In genomic region chr12:83234981-83235380, GRCm38 (mm10) we compare ENCODE assay signal across 14 mouse cellular contexts.
"Had no signal": no experiment of that assay in that cellular context is flagged by ENCODE, and none has a peak within 500 bp of the region (broad histone marks: within the 10 kb centered on the region; RNA-seq: fewer than 3 reads in every experiment).

No protein-coding gene starts in this region.

- H3K9me3 ChIP-seq: limb, embryonic 15.5 days had no signal

- DNase-seq: left cerebral cortex, postnatal 4 days; liver, postnatal 0 days; lung, embryonic 14.5 days; thymus, adult 18-20 months; thymus, postnatal 36 days had no signal

- H3K36me3 ChIP-seq: limb, embryonic 12.5 days; limb, embryonic 15.5 days; midbrain, embryonic 13.5 days had no signal

- H3K27ac ChIP-seq: limb, embryonic 12.5 days; limb, embryonic 15.5 days; liver, embryonic 14.5 days; macrophage; midbrain, embryonic 13.5 days had no signal

- H3K27me3 ChIP-seq: limb, embryonic 12.5 days; limb, embryonic 15.5 days; midbrain, embryonic 13.5 days had no signal

- H3K4me3 ChIP-seq: limb, embryonic 12.5 days; limb, embryonic 15.5 days; midbrain, embryonic 13.5 days had no signal

- H3K9ac ChIP-seq: limb, embryonic 12.5 days; limb, embryonic 15.5 days; liver, embryonic 14.5 days; liver, postnatal 0 days; lung, embryonic 14.5 days; midbrain, embryonic 13.5 days had no signal

- ATAC-seq: inflammation-experienced regulatory T-cells, adult 6 months; intestine, embryonic 16.5 days; liver, postnatal 0 days; lung, postnatal 0 days; midbrain, embryonic 13.5 days had no signal

- H3K4me2 ChIP-seq: limb, embryonic 12.5 days; limb, embryonic 15.5 days; liver, embryonic 11.5 days; lung, embryonic 14.5 days; midbrain, embryonic 13.5 days had no signal

- H3K4me1 ChIP-seq: limb, embryonic 12.5 days had no signal
